Mouse (Mus musculus) hindbrain, embryonic 15.5 days (tissue): ENCODE results near the gene Mak. TPM values are rescaled to one million over a fixed set of nuclear protein-coding genes. Genes with fewer than 3 reads are reported as not detected.

Experiments used
- ATAC-seq: fragments of 200-750 bp; cut with Nextera tagmentation; 2 replicates; pipeline ENCODE4 v1.8.0; 2017; ENCODE audit warnings: low read depth, moderate number of reproducible peaks, moderate TSS enrichment; ENCODE audit not compliant: low FRiP score
- H3K27ac ChIP-seq: fragments of 300-500 bp; sonication (generic); replicated peaks from 2 replicates; pipeline ENCODE4 v1.5.1; 2015; ENCODE audit warnings: mild to moderate bottlenecking, inconsistent platforms
- H3K27me3 ChIP-seq: fragments of 300-500 bp; sonication (generic); 2 replicates; pipeline ENCODE4 v1.6.1; 2015; ENCODE audit warnings: control low read depth, inconsistent platforms
- H3K36me3 ChIP-seq: fragments of 300-500 bp; sonication (generic); 2 replicates; pipeline ENCODE4 v1.6.1; 2015; ENCODE audit warnings: control low read depth, inconsistent platforms
- H3K4me1 ChIP-seq: fragments of 300-500 bp; sonication (generic); replicated peaks from 2 replicates; pipeline ENCODE4 v1.6.1; 2015; ENCODE audit warnings: control low read depth, inconsistent platforms
- H3K4me2 ChIP-seq: fragments of 300-500 bp; sonication (generic); 2 replicates; pipeline ENCODE4 v1.6.1; 2015; ENCODE audit warnings: moderate library complexity, mild to moderate bottlenecking, inconsistent platforms
- H3K4me3 ChIP-seq: fragments of 300-500 bp; sonication (generic); 2 replicates; pipeline ENCODE4 v1.5.1; 2015; ENCODE audit warnings: mild to moderate bottlenecking, inconsistent platforms
- H3K9ac ChIP-seq: fragments of 300-500 bp; sonication (generic); 2 replicates; pipeline ENCODE4 v1.6.1; 2015; ENCODE audit warnings: inconsistent platforms
- H3K9me3 ChIP-seq: fragments of 300-500 bp; sonication (generic); 2 replicates; pipeline ENCODE4 v1.6.1; 2016; ENCODE audit warnings: control low read depth, inconsistent platforms
- WGBS: fragments of 180-500 bp; shearing (Covaris S2); methylation state at CpG from one replicate; pipeline ENCODE4 v1.1.7; 2015; 5-methylcytosine and 5-hydroxymethylcytosine counted together
- polyA plus RNA-seq: library from polyadenylated mRNA; unstranded; fragments of >200 nt; fragmentation: Nextera tagmentation; extraction: Ambion mirVana; gene quantifications from 2 replicates; pipeline ENCODE4 v1.2.1, GENCODE M21; 2015

Gene Mak
- polyA plus RNA-seq, 1 experiment from 2014 or later, result 1.9 TPM

GRCm38 (mm10) chr13:41097324-41098058 is 18.0 kb upstream of the Mak start:
- Histone ChIP-seq H3K9ac (no peak overlapping the region), H3K4me2 (no peak overlapping the region), H3K27ac (no peak overlapping the region), H3K36me3 (no peaks in the 10 kb centered on the region), H3K27me3 (no peaks in the 10 kb centered on the region), H3K4me3 (no peak overlapping the region), H3K9me3 (no peaks in the 10 kb centered on the region), H3K4me1 (no peaks in the 10 kb centered on the region)
- no peak for ATAC-seq
- 90% methylated on average over 16 of the region's 16 CpGs for WGBS

- ATAC-seq, result no peak
- no peaks in the 10 kb centered on the region for H3K36me3 ChIP-seq
Measured at GRCm38 (mm10) chr13:41094160-41094559, 14.7 kb upstream of the Mak start.

GRCm38 (mm10) chr13:41091271-41091670 is 11.8 kb upstream of the Mak start:
- Histone ChIP-seq H3K4me1 (no peaks in the 10 kb centered on the region), H3K4me3 (no peak overlapping the region), H3K27ac (no peak overlapping the region), H3K27me3 (no peaks in the 10 kb centered on the region), H3K9me3 (no peaks in the 10 kb centered on the region), H3K4me2 (peak overlapping the region; percentile 31), H3K9ac (no peak overlapping the region), H3K36me3 (no peaks in the 10 kb centered on the region)
- no peak for ATAC-seq
- 31% methylated on average over 10 of the region's 10 CpGs for WGBS

More at GRCm38 (mm10) chr13:41094160-41094559, 14.7 kb upstream of the Mak start:
- H3K27ac ChIP-seq, result no peak overlapping the region
- no peak overlapping the region for H3K4me2 ChIP-seq
- H3K9ac ChIP-seq, result no peak overlapping the region
- 66% methylated on average over 10 of the region's 10 CpGs for WGBS
- H3K27me3 ChIP-seq, result no peaks in the 10 kb centered on the region
- no peaks in the 10 kb centered on the region for H3K9me3 ChIP-seq
- H3K4me3 ChIP-seq, result no peak overlapping the region
- no peaks in the 10 kb centered on the region for H3K4me1 ChIP-seq

GRCm38 (mm10) chr13:41088746-41089145 is 9.2 kb upstream of the Mak start:
- H3K9ac ChIP-seq, result no peak overlapping the region
- H3K4me3 ChIP-seq, result no peak overlapping the region
- no peaks in the 10 kb centered on the region for H3K9me3 ChIP-seq
- ATAC-seq, result no peak
- H3K4me1 ChIP-seq, result no peaks in the 10 kb centered on the region
- no peak overlapping the region for H3K27ac ChIP-seq
- H3K36me3 ChIP-seq, result no peaks in the 10 kb centered on the region
- 0 out of 2 replicates have a peak, but pooled peaks cover under 1% of the 10 kb centered on the region for H3K27me3 ChIP-seq
- H3K4me2 ChIP-seq, result no peak overlapping the region

GRCm38 (mm10) chr13:41085140-41085539 is 5.6 kb upstream of the Mak start:
- H3K4me2 ChIP-seq, result no peak overlapping the region
- ATAC-seq, result no peak
- no peak overlapping the region for H3K9ac ChIP-seq
- no peaks in the 10 kb centered on the region for H3K4me1 ChIP-seq
- H3K27me3 ChIP-seq, result 0 out of 2 replicates have a peak, but pooled peaks cover 10% of the 10 kb centered on the region
- no peak overlapping the region for H3K4me3 ChIP-seq
- H3K9me3 ChIP-seq, result no peaks in the 10 kb centered on the region
- WGBS, result 26% methylated on average over 2 of the region's 2 CpGs
- no peaks in the 10 kb centered on the region for H3K36me3 ChIP-seq
- no peak overlapping the region for H3K27ac ChIP-seq

GRCm38 (mm10) chr13:41084521-41084920 is 5.0 kb upstream of the Mak start:
- Histone ChIP-seq H3K9ac (no peak overlapping the region), H3K4me2 (no peak overlapping the region), H3K4me1 (peaks cover under 1% of the 10 kb centered on the region; the same call in 1 of the 2 replicates), H3K4me3 (no peak overlapping the region), H3K9me3 (no peaks in the 10 kb centered on the region), H3K27ac (no peak overlapping the region), H3K27me3 (0 out of 2 replicates have a peak, but pooled peaks cover 13% of the 10 kb centered on the region), H3K36me3 (no peaks in the 10 kb centered on the region)
- 91% methylated on average over 3 of the region's 3 CpGs for WGBS
- ATAC-seq, result no peak

- ATAC-seq, result no peak
- Histone ChIP-seq H3K4me3 (no peak overlapping the region), H3K4me2 (no peak overlapping the region), H3K9ac (no peak overlapping the region), H3K27ac (no peak overlapping the region), H3K36me3 (no peaks in the 10 kb centered on the region), H3K4me1 (peaks cover 12% of the 10 kb centered on the region; the same call in 1 of the 2 replicates), H3K9me3 (no peaks in the 10 kb centered on the region), H3K27me3 (peaks cover 20% of the 10 kb centered on the region; the same call in 1 of the 2 replicates)
- 93% methylated on average over 6 of the region's 6 CpGs for WGBS
Measured at GRCm38 (mm10) chr13:41080700-41081099, 1.2 kb upstream of the Mak start.

- Histone ChIP-seq H3K4me1 (peaks cover 12% of the 10 kb centered on the region; the same call in 1 of the 2 replicates), H3K9me3 (no peaks in the 10 kb centered on the region), H3K36me3 (no peaks in the 10 kb centered on the region), H3K9ac (no peak overlapping the region), H3K27me3 (peaks cover 20% of the 10 kb centered on the region; the same call in 1 of the 2 replicates), H3K4me2 (peak overlapping the region; percentile 87), H3K27ac (no peak overlapping the region), H3K4me3 (peak overlapping the region; percentile 54; the same call in 1 of the 2 replicates)
- 56% methylated on average over 5 of the region's 5 CpGs for WGBS
- no peak for ATAC-seq
Measured at GRCm38 (mm10) chr13:41079859-41080258, 353 bp upstream of the Mak start.

- H3K27me3 ChIP-seq, result peaks cover 20% of the 10 kb centered on the region; the same call in 1 of the 2 replicates
- H3K9me3 ChIP-seq, result no peaks in the 10 kb centered on the region
- peak; percentile 74 for ATAC-seq
- peak overlapping the region; percentile 54 for H3K4me3 ChIP-seq
- peaks cover 12% of the 10 kb centered on the region; the same call in 1 of the 2 replicates for H3K4me1 ChIP-seq
- no peak overlapping the region for H3K27ac ChIP-seq
- 10% methylated on average over 24 of the region's 24 CpGs for WGBS
- H3K4me2 ChIP-seq, result peak overlapping the region; percentile 87
- no peaks in the 10 kb centered on the region for H3K36me3 ChIP-seq
- peak overlapping the region; percentile 48 for H3K9ac ChIP-seq
Measured at GRCm38 (mm10) chr13:41078690-41079420, 651 bp downstream of the Mak start.

GRCm38 (mm10) chr13:41077921-41078320 is 1.6 kb downstream of the Mak start:
- 76% methylated on average over 9 of the region's 9 CpGs for WGBS
- Histone ChIP-seq H3K27ac (no peak overlapping the region), H3K9me3 (no peaks in the 10 kb centered on the region), H3K36me3 (no peaks in the 10 kb centered on the region), H3K4me2 (0 out of 2 replicates have a peak overlapping the region, but pooled peaks have one; percentile 87), H3K27me3 (peaks cover 16% of the 10 kb centered on the region; the same call in 1 of the 2 replicates), H3K4me3 (no peak overlapping the region), H3K9ac (no peak overlapping the region), H3K4me1 (peaks cover 12% of the 10 kb centered on the region; the same call in 1 of the 2 replicates)
- no peak for ATAC-seq

- WGBS, result 93% methylated on average over 5 of the region's 5 CpGs
- no peak overlapping the region for H3K4me2 ChIP-seq
- no peaks in the 10 kb centered on the region for H3K36me3 ChIP-seq
- H3K4me3 ChIP-seq, result no peak overlapping the region
- peaks cover 7% of the 10 kb centered on the region; the same call in 1 of the 2 replicates for H3K27me3 ChIP-seq
- peaks cover 4% of the 10 kb centered on the region; the same call in 1 of the 2 replicates for H3K4me1 ChIP-seq
- no peak overlapping the region for H3K9ac ChIP-seq
- ATAC-seq, result no peak
- H3K27ac ChIP-seq, result no peak overlapping the region
- H3K9me3 ChIP-seq, result no peaks in the 10 kb centered on the region
Measured at GRCm38 (mm10) chr13:41073819-41074218, 5.7 kb downstream of the Mak start.

- Histone ChIP-seq H3K36me3 (no peaks in the 10 kb centered on the region), H3K9ac (no peak overlapping the region), H3K4me2 (no peak overlapping the region), H3K9me3 (no peaks in the 10 kb centered on the region), H3K27me3 (no peaks in the 10 kb centered on the region), H3K27ac (no peak overlapping the region), H3K4me3 (no peak overlapping the region), H3K4me1 (no peaks in the 10 kb centered on the region)
- ATAC-seq, result no peak
- WGBS, result 88% methylated on average over 11 of the region's 11 CpGs
Measured at GRCm38 (mm10) chr13:41071617-41072016, 7.9 kb downstream of the Mak start.
